Mouse (Mus musculus): Measurements from ENCODE around the gene Sit1. TPM values are rescaled to one million over a fixed set of nuclear protein-coding genes. Genes with fewer than 3 reads are reported as not detected.
A peak's percentile ranks its signal among the peaks of the same experiment; 100 is the strongest.

Gene Sit1
- polyA plus RNA-seq, 1 experiment: not detected

DNA sequence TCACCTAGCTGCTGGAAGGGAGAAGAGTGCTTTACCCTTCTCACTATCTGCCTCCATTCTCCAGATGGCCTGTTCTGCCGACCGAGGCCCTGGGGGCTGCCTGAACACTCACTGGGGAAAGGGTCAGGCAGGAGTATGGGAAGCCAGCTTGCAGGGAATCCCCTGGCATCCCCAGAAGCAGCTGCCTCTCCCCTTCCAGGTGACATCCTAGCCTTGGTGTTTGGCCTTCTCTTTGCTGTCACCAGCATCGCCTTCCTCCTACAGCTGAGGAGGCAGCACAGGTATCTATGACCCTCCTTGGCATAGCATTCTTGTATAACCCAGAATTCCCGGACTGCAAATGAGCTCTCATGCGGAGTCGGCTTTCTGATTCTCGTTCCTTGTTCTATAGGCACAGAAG lies 29.1 kb upstream of the Sit1 start:
- Histone ChIP-seq H3K79me2 (ENCODE audit: control insufficient read depth, insufficient read depth) (no peaks in the 10 kb centered on the region), H3K79me3 (ENCODE audit: low read depth) (no peaks in the 10 kb centered on the region), H3K36me3 (ENCODE audit: control insufficient read depth, insufficient read depth) (peaks cover 36% of the 10 kb centered on the region), H3K4me3 (ENCODE audit: insufficient read depth, poor library complexity, severe bottlenecking) (no peak overlapping the region), H3K27me3 (ENCODE audit: control insufficient read depth, insufficient read depth, insufficient read length) (no peaks in the 10 kb centered on the region), H3ac (ENCODE audit: control insufficient read depth, insufficient read length, low read depth) (no peak overlapping the region)
- TF ChIP-seq MYOD1 (IDR thresholded peaks at IDR 0.05; ENCODE audit: control insufficient read depth, insufficient read length, low read depth) (no peak), MAX (IDR thresholded peaks at IDR 0.05) (no peak), MYOG (IDR thresholded peaks at IDR 0.05; ENCODE audit: control insufficient read depth, extremely low read depth, insufficient read length) (no peak), CEBPB (IDR thresholded peaks at IDR 0.05; ENCODE audit: low read depth) (no peak), FOSL1 (IDR thresholded peaks at IDR 0.05; ENCODE audit: insufficient read depth, low read length, poor library complexity, severe bottlenecking) (no peak), CTCF (IDR thresholded peaks at IDR 0.05; ENCODE audit: control insufficient read depth, insufficient read depth, insufficient read length) (no peak), USF1 (IDR thresholded peaks at IDR 0.05; ENCODE audit: low read depth) (no peak)

DNA sequence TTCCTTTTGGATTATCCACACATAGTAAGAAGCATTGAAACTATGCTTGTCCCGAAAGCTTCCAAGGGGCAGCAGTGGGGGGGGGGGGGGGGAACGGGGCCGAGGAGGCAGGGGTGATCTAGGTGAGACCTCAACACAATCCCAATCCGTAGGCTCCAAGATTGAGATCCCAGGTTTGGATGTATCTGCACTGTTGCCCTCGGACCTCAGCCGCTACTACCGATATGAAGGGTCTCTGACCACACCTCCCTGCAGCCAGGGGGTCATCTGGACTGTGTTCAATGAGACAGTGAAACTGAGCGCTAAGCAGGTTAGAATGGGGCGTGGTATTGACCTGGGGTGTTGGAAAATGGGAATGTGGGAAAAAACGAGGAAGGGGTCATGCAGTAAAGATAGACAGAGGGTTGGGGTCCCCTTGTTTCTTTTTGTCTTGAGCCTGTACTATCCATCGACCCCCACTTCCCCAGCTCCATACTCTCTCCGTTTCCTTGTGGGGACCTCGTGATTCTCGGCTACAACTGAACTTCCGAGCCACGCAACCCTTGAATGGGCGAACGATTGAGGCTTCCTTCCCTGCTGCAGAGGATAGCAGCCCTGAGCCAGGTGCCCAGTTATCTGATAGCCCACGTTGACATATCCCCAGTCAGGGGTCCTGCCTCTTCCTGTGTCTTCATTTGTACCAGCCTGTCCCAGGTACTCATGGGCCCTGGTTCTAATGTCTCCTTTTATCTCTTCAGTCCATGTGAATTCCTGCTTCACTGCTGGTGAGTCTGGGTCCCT lies 28.3 kb upstream of the Sit1 start:
- H3K36me3 ChIP-seq (ENCODE audit: control insufficient read depth, insufficient read depth): peaks cover 28% of the 10 kb centered on the region
- no peak overlapping the region for H3K4me3 ChIP-seq (ENCODE audit: insufficient read depth, poor library complexity, severe bottlenecking)
- H3ac ChIP-seq (ENCODE audit: control insufficient read depth, insufficient read length, low read depth): no peak overlapping the region
- no peaks in the 10 kb centered on the region for H3K79me3 ChIP-seq (ENCODE audit: low read depth)
- H3K27me3 ChIP-seq (ENCODE audit: control insufficient read depth, insufficient read depth, insufficient read length): no peaks in the 10 kb centered on the region
- no peaks in the 10 kb centered on the region for H3K79me2 ChIP-seq (ENCODE audit: control insufficient read depth, insufficient read depth)
- TF ChIP-seq MYOD1 (IDR thresholded peaks at IDR 0.05; ENCODE audit: control insufficient read depth, insufficient read length, low read depth) (no peak), FOSL1 (IDR thresholded peaks at IDR 0.05; ENCODE audit: insufficient read depth, low read length, poor library complexity, severe bottlenecking) (no peak), MYOG (IDR thresholded peaks at IDR 0.05; ENCODE audit: control insufficient read depth, extremely low read depth, insufficient read length) (no peak), CEBPB (IDR thresholded peaks at IDR 0.05; ENCODE audit: low read depth) (no peak), USF1 (IDR thresholded peaks at IDR 0.05; ENCODE audit: low read depth) (no peak), CTCF (IDR thresholded peaks at IDR 0.05; ENCODE audit: control insufficient read depth, insufficient read depth, insufficient read length) (no peak), MAX (IDR thresholded peaks at IDR 0.05) (no peak)

DNA sequence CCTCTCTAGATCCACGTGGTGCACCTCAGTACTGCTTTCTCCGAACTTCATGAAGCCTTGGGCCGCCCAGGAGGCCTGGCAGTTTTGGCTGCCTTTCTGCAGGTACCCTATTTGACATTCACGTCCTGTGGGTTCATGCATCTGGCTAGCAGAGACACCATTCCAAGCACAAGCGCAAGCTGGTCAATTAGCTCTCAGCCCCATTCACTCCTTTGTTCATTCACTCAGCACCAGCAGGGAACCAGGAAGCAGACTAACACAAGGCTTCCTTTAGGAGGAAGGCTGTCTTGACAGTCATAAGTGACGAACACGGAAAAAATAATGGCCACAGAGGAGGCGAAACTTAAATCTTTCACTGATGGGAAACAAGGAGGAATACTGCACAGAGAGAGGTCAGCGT lies 25.6 kb upstream of the Sit1 start:
- no peak for TF ChIP-seq USF1 (IDR thresholded peaks at IDR 0.05; ENCODE audit: low read depth)
- no peak for TF ChIP-seq FOSL1 (IDR thresholded peaks at IDR 0.05; ENCODE audit: insufficient read depth, low read length, poor library complexity, severe bottlenecking)
- TF ChIP-seq MYOG (IDR thresholded peaks at IDR 0.05; ENCODE audit: control insufficient read depth, extremely low read depth, insufficient read length): no peak
- no peak overlapping the region for H3K4me3 ChIP-seq (ENCODE audit: insufficient read depth, poor library complexity, severe bottlenecking)

GRCm38 (mm10) chr4:43508666-43508997 lies 25.1 kb upstream of the Sit1 start:
- TF ChIP-seq MYOG (IDR thresholded peaks at IDR 0.05; ENCODE audit: control insufficient read depth, extremely low read depth, insufficient read length) (no peak), CEBPB (IDR thresholded peaks at IDR 0.05; ENCODE audit: low read depth) (no peak), MAX (IDR thresholded peaks at IDR 0.05) (no peak), CTCF (IDR thresholded peaks at IDR 0.05; ENCODE audit: control insufficient read depth, insufficient read depth, insufficient read length) (no peak)
- H3K79me2 ChIP-seq (ENCODE audit: control insufficient read depth, insufficient read depth): no peaks in the 10 kb centered on the region
- no peak overlapping the region for H3ac ChIP-seq (ENCODE audit: control insufficient read depth, insufficient read length, low read depth)
- H3K36me3 ChIP-seq (ENCODE audit: control insufficient read depth, insufficient read depth): no peaks in the 10 kb centered on the region
- no peaks in the 10 kb centered on the region for H3K79me3 ChIP-seq (ENCODE audit: low read depth)
- H3K27me3 ChIP-seq (ENCODE audit: control insufficient read depth, insufficient read depth, insufficient read length): no peaks in the 10 kb centered on the region
- H3K4me3 ChIP-seq (ENCODE audit: insufficient read depth, poor library complexity, severe bottlenecking): peak overlapping the region; percentile 2

More for the DNA sequence above, 25.6 kb upstream of the Sit1 start:
- H3K79me2 ChIP-seq (ENCODE audit: control insufficient read depth, insufficient read depth): no peaks in the 10 kb centered on the region
- H3K79me3 ChIP-seq (ENCODE audit: low read depth): no peaks in the 10 kb centered on the region
- no peak overlapping the region for H3ac ChIP-seq (ENCODE audit: control insufficient read depth, insufficient read length, low read depth)
- no peaks in the 10 kb centered on the region for H3K27me3 ChIP-seq (ENCODE audit: control insufficient read depth, insufficient read depth, insufficient read length)
- H3K36me3 ChIP-seq (ENCODE audit: control insufficient read depth, insufficient read depth): peaks cover 2% of the 10 kb centered on the region

GRCm38 (mm10) chr4:43507938-43508665 lies 24.6 kb upstream of the Sit1 start:
- Histone ChIP-seq H3ac (ENCODE audit: control insufficient read depth, insufficient read length, low read depth) (no peak overlapping the region), H3K79me3 (ENCODE audit: low read depth) (no peaks in the 10 kb centered on the region), H3K4me3 (ENCODE audit: insufficient read depth, poor library complexity, severe bottlenecking) (peak overlapping the region; percentile 2), H3K27me3 (ENCODE audit: control insufficient read depth, insufficient read depth, insufficient read length) (no peaks in the 10 kb centered on the region), H3K36me3 (ENCODE audit: control insufficient read depth, insufficient read depth) (no peaks in the 10 kb centered on the region), H3K79me2 (ENCODE audit: control insufficient read depth, insufficient read depth) (no peaks in the 10 kb centered on the region)
- TF ChIP-seq USF1 (IDR thresholded peaks at IDR 0.05; ENCODE audit: low read depth): no peak
- no peak for TF ChIP-seq CTCF (IDR thresholded peaks at IDR 0.05; ENCODE audit: control insufficient read depth, insufficient read depth, insufficient read length)
- no peak for TF ChIP-seq MYOG (IDR thresholded peaks at IDR 0.05; ENCODE audit: control insufficient read depth, extremely low read depth, insufficient read length)
- no peak for TF ChIP-seq MAX (IDR thresholded peaks at IDR 0.05)
- no peak for TF ChIP-seq MYOD1 (IDR thresholded peaks at IDR 0.05; ENCODE audit: control insufficient read depth, insufficient read length, low read depth)
- TF ChIP-seq FOSL1 (IDR thresholded peaks at IDR 0.05; ENCODE audit: insufficient read depth, low read length, poor library complexity, severe bottlenecking): no peak
- TF ChIP-seq CEBPB (IDR thresholded peaks at IDR 0.05; ENCODE audit: low read depth): no peak

All from C2C12 (cell line).